Mouse (Mus musculus) left cerebral cortex, postnatal 10 days (tissue): ENCODE data around the gene Rgmb. TPM values are rescaled to one million over a fixed set of nuclear protein-coding genes. Genes with fewer than 3 reads are reported as not detected.
A peak's percentile ranks its signal among the peaks of the same experiment; 100 is the strongest.

Experiments used
- DNase-seq, 2 experiments: peaks; one replicate each; pipeline ENCODE4 v3.0.0; 2021 to 2022; ENCODE audit warnings: low spot score in 2 of 2, mixed read lengths in 1 of 2; ENCODE audit errors: extremely low spot score in 1 of 2
- intact Hi-C: fragments of 180-260 bp; cut with DNase I; formaldehyde crosslinking; loops from one replicate; pipeline ENCODE4 v1.15.1; 2025
- total RNA-seq, 2 experiments: library from RNA; stranded (reverse); gene quantifications; 2 replicates each; pipeline ENCODE4 v1.2.3; 2021

Gene Rgmb
- 10 to 100 TPM; 68.6 to 77.6 TPM for total RNA-seq

- DNase-seq = peak in 1 of 2 experiments; percentile 46
- intact Hi-C loops = no loop called here
Measured at GRCm38 (mm10) chr17:15830766-15831644, at the start of gene Rgmb. Gene Rgmb, minus strand, starts transcription at chr17:15831039.

GRCm38 (mm10) chr17:15874765-15875164 is 43.9 kb upstream of the Rgmb start:
- intact Hi-C loops = no loop called here
- no peak for DNase-seq

GRCm38 (mm10) chr17:15872093-15872492 is 41.3 kb upstream of the Rgmb start:
- intact Hi-C loops = no loop called here
- no peak for DNase-seq

GRCm38 (mm10) chr17:15865249-15865648 is 34.4 kb upstream of the Rgmb start:
- DNase-seq = no peak
- intact Hi-C loops = no loop called here

GRCm38 (mm10) chr17:15862355-15862754 is 31.5 kb upstream of the Rgmb start:
- no peak for DNase-seq
- intact Hi-C loops = no loop called here

GRCm38 (mm10) chr17:15853121-15853520 is 22.3 kb upstream of the Rgmb start:
- DNase-seq = no peak
- intact Hi-C loops = no loop called here

- DNase-seq = no peak
- intact Hi-C loops = no loop called here
Measured at GRCm38 (mm10) chr17:15850544-15850943, 19.7 kb upstream of the Rgmb start.

- DNase-seq = no peak
- intact Hi-C loops = no loop called here
Measured at GRCm38 (mm10) chr17:15841425-15841824, 10.6 kb upstream of the Rgmb start.

GRCm38 (mm10) chr17:15832398-15832797 is 1.6 kb upstream of the Rgmb start:
- no peak for DNase-seq
- intact Hi-C loops = no loop called here

GRCm38 (mm10) chr17:15831810-15832209 is 971 bp upstream of the Rgmb start:
- intact Hi-C loops = no loop called here
- peak in 1 of 2 experiments; percentile 28 for DNase-seq

GRCm38 (mm10) chr17:15830171-15830765 is 571 bp downstream of the Rgmb start:
- intact Hi-C loops = no loop called here
- no peak for DNase-seq

- DNase-seq = peak in 1 of 2 experiments; percentile 30
- intact Hi-C loops = loop anchor here (5.0 kb wide), 1 partner anchor 838 kb away; no protein-coding TSS in a partner anchor
Measured at GRCm38 (mm10) chr17:15829198-15830170, 1.4 kb downstream of the Rgmb start.

- intact Hi-C loops = loop anchor here (5.0 kb wide), 1 partner anchor 839 kb away; no protein-coding TSS in a partner anchor
Measured at GRCm38 (mm10) chr17:15828131-15828917, 2.5 kb downstream of the Rgmb start.

GRCm38 (mm10) chr17:15826928-15827327 is 3.9 kb downstream of the Rgmb start:
- intact Hi-C loops = loop anchor here (5.0 kb wide), 1 partner anchor 840 kb away; no protein-coding TSS in a partner anchor
- DNase-seq = peak in 1 of 2 experiments; percentile 32

More at GRCm38 (mm10) chr17:15828131-15828917, 2.5 kb downstream of the Rgmb start:
- no peak for DNase-seq

GRCm38 (mm10) chr17:15826444-15826909 is 4.4 kb downstream of the Rgmb start:
- intact Hi-C loops = loop anchor here (5.0 kb wide), 1 partner anchor 841 kb away; no protein-coding TSS in a partner anchor
- DNase-seq = peak; percentile 97 to 100

- DNase-seq = peak in 1 of 2 experiments; percentile 78
- intact Hi-C loops = loop anchor here (5.0 kb wide), 1 partner anchor 842 kb away; no protein-coding TSS in a partner anchor
Measured at GRCm38 (mm10) chr17:15825481-15826396, 5.1 kb downstream of the Rgmb start.

GRCm38 (mm10) chr17:15824854-15825253 is 6.0 kb downstream of the Rgmb start:
- intact Hi-C loops = loop anchor here (5.0 kb wide), 1 partner anchor 842 kb away; no protein-coding TSS in a partner anchor
- no peak for DNase-seq
